Mouse (Mus musculus) fat pad, adult 2 months (tissue): ENCODE data around the gene Pls1.

Experiments
- DNase-seq: peaks from one replicate; pipeline ENCODE4 v3.0.0-alpha.2; 2011; ENCODE audit warnings: low read depth, low spot score; ENCODE audit errors: extremely low read depth

Gene Pls1

GRCm38 (mm10) chr9:95805449-95805848 lies 39.7 kb downstream of the Pls1 start:
- no peak for DNase-seq

- DNase-seq = no peak
These were observed 41.3 kb downstream of the Pls1 start for GRCm38 (mm10) chr9:95803783-95804182.

- DNase-seq = no peak
These were observed 43.3 kb downstream of the Pls1 start for GRCm38 (mm10) chr9:95801610-95802451.

- no peak for DNase-seq
These were observed 48.8 kb downstream of the Pls1 start for GRCm38 (mm10) chr9:95796323-95796722.

GRCm38 (mm10) chr9:95795844-95796243 lies 49.3 kb downstream of the Pls1 start:
- DNase-seq = no peak

GRCm38 (mm10) chr9:95795077-95795784 lies 49.9 kb downstream of the Pls1 start:
- DNase-seq = no peak

- no peak for DNase-seq
These were observed 50.9 kb downstream of the Pls1 start for GRCm38 (mm10) chr9:95793986-95794744.

GRCm38 (mm10) chr9:95784888-95785511 lies 60.1 kb downstream of the Pls1 start:
- no peak for DNase-seq

GRCm38 (mm10) chr9:95783646-95784293 lies 61.3 kb downstream of the Pls1 start:
- no peak for DNase-seq

GRCm38 (mm10) chr9:95771671-95772070 lies 73.4 kb downstream of the Pls1 start:
- no peak for DNase-seq

- no peak for DNase-seq
These were observed 81.9 kb downstream of the Pls1 start for GRCm38 (mm10) chr9:95763218-95763617.

- no peak for DNase-seq
These were observed 82.9 kb downstream of the Pls1 start for GRCm38 (mm10) chr9:95762228-95762627.

- no peak for DNase-seq
These were observed 83.7 kb downstream of the Pls1 start for GRCm38 (mm10) chr9:95761381-95761780.

- DNase-seq = no peak
These were observed 94.4 kb downstream of the Pls1 start for GRCm38 (mm10) chr9:95750746-95751145.

GRCm38 (mm10) chr9:95750037-95750511 lies 95.0 kb downstream of the Pls1 start, which contains the start of gene Trpc1:
Gene Trpc1, minus strand, starts transcription at chr9:95750375.
- DNase-seq = no peak

- DNase-seq = no peak
These were observed 95.6 kb downstream of the Pls1 start for GRCm38 (mm10) chr9:95749461-95749928.

- DNase-seq = no peak
These were observed 97.8 kb downstream of the Pls1 start for GRCm38 (mm10) chr9:95747298-95747697.

GRCm38 (mm10) chr9:95744845-95745613 lies 100.1 kb downstream of the Pls1 start:
- no peak for DNase-seq

GRCm38 (mm10) chr9:95736238-95736637 lies 108.9 kb downstream of the Pls1 start:
- no peak for DNase-seq
